Mouse (Mus musculus) ovary, postnatal 36 days (tissue): ENCODE data around the gene Sipa1l3.

Source experiments
- DNase-seq: peaks from one replicate; pipeline ENCODE4 v3.0.0; 2022; ENCODE audit warnings: low spot score, mixed read lengths

Gene Sipa1l3

DNA sequence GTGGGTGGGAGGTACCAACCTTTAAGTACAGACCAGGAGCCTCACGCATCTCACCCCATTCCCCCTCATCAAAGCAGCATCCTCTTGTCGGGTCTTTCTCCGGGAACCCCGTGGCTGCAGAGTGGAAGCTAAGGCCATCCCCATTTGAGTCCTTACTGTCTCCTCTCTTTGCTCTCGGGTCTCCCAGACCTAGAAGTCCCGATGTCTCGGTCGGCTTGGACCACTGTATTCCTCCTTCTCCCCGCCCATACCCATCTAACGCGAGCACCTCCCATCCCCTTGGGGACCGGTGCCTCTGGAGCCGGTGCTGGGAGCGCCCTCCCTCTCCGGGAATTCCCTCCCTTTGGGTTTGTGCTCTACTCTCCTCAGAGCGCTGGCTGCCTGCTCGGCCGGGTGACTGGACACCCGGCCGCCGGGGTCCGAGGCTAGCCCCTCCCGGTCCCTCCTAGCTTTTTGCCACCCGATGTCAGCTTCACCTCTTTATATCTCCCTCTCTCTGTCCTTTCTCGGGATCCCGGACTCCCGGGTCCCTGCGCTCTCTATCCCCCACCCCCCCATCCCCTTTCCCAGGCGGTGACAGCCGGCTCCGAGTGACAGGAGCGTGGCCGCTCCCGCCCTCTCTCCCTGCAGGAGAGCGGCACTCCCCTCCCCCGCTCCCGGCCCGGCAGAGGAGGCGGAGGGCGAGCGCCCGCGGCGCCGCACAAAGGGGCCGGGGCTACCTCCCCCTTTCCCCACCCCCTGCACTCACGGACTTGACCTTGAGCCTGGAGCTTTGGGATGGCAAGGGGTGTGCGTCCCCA, 213.8 kb downstream of the Sipa1l3 start:
- DNase-seq = no peak

DNA sequence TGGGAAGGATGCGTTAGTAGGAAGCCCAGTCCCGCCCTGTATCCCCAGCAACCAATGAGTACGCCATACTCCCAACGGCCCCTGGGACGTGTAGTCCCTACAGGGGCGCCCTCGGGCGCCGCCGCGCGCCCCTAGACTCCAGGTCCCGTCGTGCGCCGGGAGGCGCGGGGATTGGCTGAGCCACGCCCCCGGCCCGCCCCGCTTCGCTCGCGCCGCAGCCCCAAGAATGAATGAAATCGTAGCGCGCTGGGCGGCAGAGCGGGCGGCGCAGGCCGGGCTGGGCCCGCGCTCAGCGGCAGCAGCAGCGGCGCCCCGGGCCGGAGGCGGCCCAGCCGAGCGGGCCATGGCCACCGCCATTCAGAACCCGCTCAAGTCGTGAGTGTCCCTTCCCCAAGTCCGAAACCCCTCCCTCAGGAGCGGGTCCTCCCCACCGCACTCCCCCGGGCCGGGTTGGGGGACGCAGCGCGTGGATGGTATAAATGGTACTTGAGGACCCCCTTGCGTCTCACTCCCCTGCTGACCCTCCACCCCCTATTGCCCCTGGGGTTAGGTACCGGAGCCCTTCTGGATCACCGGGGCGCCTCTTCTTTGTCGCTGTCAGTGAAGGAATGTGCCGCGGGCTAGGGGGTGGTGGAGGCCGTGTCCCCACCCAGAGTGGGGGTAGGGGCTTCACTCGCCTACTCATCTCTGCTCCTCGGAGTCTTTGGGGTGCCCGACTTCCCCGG, 214.5 kb downstream of the Sipa1l3 start, which contains the start of gene Dpf1:
Gene Dpf1, plus strand, starts transcription at position 214 of the 725 bp plus-strand sequence.
- peak; percentile 81 for DNase-seq

DNA sequence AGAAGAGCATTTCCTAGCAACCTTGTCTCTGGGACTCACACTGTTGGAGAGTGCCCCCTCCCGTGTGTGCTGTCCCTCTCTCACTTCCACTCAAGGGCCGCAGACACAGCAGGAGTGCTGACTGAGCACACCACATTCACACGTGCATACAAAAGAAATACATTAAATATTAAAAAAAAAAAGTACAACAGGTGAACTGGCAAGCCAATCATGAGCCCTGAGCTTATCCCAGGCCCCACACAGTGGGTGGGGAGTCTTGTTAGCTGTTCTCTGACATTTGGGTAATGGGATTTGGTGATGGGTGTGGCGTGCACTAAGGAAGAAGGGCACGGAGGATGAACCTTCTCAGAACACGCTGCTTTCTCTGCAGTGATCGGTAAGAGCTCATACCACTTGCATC, 215.8 kb downstream of the Sipa1l3 start:
- no peak for DNase-seq

DNA sequence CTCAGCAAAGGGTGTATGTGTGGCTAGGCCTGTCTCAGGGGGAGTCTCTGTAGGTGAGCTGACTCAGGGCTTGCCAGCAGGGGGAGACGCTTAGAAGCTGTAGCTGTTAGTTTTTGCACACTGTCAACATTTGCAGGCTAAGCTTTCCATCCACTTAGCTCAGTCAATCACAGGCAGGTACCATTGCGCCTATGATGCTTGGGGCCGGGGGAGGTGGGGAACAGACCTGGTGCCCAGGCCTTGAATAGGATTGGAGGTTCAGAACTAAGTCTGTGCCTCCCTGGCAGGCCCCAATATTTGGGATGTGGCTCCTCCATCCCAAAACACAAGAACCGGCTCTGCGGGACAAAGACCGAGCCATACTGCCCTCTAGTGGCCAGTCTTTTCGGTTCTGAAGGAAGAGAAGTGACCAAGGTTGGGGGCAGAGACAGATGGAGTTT, 217.3 kb downstream of the Sipa1l3 start:
- DNase-seq = no peak

DNA sequence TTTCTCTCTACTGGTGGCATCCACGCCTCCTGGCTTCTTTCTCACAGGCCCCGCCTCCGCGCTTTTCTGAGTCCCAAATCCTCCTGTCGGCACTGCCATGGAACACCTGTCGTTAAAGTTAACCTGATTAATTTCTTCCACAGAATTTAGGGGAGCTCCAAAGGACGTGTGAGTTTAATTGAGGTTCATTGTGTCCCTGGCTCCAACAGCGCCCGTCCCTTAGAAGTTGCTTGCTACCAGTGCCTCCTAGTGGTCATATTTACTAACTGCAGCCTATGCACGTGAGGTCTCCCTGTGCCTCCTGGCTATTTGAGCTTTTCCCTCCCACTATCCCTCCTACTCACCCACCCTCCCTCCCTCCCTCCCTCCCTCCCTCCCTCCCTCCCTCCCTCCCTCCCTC, 221.4 kb downstream of the Sipa1l3 start:
- DNase-seq = no peak

DNA sequence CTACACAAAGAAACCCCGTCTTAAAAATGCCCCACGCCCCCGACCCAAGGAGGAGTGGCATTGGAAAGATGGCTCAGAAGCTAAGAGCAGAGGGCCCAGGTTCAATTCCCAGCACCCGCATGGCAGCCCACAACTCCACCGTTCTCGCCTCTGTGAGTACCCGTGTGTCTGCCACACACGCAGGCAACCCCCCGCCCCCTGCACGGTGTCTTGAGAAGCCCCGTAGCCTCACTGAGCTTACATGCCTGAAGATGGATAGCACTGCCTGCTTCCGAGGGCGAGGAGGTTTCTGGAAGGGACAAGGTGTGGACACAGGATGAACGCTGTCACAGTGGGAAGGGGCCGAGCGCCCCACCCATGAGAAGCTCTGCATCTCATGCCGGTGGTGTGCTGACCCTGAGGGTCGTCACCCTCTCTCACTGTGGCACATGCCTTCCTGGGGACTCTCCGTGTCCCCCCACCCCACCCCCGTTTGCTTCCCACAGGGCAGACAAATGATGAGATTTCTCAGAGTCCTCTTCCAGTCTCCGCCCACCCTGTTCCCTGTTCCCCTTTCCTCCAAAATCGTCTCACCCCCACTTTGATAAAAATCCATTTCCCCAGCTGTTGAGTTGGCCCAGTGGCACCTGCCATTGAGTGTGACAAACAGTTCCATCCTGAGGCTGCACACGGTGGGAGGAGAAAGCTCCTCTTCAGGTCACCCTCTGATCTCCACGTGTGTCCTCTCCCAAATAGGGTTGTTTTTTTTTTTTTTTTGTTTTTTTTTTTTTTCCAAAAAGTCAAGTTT, 222.4 kb downstream of the Sipa1l3 start:
- DNase-seq = no peak

DNA sequence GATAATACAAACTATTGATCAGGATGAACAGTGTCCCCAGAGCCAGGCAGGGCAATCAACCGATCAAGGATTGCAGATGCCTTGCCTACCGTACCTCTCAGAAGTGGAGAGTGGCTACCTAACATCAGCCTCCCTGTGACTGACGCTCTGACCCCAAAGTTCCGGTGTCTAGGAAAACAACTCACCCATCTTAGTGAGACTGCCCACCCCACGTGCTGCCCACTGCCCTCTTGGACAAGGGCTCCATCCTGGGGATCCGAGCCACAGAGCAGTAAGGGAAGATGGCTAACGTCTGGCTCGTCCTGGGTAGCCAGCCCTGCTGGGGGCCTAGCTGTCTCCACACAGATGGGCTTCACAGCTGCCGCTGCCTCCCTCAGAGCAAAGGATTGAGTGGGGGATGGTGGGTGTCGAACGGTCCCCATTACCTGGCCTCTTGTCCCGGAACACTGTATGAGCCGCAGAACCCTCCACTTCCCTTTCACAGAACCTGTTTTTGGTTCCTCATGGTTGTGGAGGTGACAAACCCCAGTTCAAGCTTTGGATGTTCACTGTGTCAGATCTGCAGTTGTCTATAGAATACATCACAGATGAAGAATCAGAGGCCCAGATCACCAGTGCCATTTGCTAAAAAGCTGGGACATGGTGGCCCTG, 224.2 kb downstream of the Sipa1l3 start:
- no peak for DNase-seq

DNA sequence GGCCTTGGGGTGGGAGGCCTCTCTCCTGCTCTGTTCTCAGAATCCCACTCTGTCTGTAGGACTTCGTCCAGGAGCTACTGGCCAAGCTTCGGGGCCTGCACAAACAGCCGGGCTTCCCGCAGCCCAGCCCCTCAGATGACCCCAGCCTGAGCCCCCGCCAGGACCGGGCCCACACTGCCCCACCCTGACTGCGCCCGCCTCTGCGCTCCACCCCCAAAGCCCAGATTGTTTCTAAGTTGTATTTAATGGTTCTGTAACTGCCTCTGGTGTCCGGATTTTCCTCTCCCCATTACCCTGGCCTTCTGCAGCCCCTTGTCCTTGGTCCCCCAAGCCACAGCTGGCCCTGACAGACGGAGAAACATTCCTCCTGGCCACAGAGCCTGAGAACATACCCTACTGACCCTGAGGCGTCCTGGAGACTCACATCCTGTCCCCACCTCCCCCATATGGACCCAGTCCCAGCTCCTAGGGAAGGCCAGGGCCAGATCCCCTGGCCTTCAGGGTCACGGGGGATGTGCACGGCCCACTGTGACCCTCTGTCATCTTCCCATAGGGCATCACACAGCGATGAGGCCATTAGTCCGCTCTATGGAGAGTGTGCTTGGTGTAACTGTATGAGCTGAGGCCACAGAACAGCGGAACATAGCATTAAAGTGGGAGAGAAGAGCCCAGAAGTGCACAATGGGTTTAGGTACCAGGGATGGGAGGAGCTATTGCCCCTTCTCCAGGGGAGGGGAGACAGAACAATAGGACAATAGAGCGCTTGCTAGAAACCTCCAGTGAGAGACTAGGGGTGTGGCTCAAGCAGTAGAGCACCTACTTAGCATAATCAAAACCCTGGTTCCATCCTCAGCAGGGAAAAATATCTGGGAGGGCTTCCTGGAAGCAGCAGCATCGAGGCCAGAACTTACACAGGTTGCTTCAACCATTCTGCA, 225.0 kb downstream of the Sipa1l3 start:
- DNase-seq = peak; percentile 53

DNA sequence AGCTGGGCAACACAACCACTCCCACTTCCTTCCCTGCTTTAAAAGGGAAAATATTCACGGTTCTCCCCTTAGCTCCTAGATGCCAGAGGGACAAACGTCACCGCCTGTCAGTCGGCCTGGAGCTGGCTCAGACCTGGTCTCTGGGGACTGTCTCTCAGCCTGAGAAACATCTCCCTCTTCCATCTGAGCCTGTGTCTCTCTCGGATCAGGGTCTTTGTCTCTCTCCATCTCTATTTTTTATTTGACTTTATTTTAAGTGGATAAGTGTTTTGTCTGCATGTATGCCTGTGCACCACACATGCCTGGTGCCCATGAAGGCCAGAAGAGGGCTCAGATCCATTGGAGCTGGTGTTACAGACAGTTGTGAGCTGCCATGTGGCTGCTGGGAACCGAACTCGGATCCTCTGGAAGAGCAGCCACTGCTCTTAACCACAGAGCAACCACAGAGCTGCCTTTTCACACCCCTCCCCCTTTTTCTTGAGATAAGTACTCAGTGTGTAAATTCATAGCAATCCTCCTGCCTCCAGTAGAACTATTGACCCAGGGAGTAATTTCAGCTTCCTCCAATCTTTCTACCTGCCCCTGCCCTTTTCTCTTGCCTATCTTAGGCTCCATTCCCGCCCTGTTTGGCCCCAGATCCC, 225.9 kb downstream of the Sipa1l3 start:
- DNase-seq = no peak

DNA sequence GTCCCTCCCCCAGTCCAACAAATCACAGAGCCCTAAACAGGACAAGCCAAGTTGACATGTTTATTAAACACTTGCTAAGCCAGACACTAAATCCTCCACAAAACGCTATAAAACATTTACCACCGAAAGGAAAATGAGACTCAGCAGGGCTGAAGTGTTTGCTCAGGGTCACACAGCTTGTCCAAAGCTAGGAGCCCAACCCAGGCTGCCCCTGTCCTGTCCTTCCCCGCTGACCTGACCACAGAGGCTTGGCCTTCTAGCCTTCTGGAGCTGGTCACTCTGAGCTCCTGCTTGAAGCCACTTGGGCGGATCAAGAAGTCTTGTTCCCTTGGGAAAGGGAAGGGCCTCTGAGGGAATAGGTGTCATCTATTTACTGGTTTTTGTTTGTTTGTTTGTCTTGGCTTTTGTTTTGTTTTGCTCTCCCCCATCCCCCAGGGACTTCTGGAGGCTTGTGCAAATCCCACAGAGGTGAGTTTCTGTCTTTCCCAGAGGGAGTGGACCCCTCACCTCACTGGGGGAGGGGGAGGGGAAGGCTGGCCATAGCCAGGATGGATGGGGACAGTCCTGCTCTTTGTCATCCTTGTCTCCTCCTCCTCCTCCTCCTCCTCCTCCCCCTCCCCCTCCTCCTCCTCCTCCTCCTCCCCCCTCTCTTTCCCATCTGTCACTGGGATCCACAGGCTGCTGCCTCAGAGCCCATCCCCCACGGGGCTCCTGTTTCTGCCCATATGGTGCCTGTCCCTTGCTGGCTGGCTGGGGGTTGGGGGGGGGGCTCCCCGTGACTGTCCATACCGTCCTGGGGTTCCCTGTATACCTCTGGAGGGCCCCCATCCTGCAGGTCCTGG, 226.6 kb downstream of the Sipa1l3 start:
- no peak for DNase-seq

DNA sequence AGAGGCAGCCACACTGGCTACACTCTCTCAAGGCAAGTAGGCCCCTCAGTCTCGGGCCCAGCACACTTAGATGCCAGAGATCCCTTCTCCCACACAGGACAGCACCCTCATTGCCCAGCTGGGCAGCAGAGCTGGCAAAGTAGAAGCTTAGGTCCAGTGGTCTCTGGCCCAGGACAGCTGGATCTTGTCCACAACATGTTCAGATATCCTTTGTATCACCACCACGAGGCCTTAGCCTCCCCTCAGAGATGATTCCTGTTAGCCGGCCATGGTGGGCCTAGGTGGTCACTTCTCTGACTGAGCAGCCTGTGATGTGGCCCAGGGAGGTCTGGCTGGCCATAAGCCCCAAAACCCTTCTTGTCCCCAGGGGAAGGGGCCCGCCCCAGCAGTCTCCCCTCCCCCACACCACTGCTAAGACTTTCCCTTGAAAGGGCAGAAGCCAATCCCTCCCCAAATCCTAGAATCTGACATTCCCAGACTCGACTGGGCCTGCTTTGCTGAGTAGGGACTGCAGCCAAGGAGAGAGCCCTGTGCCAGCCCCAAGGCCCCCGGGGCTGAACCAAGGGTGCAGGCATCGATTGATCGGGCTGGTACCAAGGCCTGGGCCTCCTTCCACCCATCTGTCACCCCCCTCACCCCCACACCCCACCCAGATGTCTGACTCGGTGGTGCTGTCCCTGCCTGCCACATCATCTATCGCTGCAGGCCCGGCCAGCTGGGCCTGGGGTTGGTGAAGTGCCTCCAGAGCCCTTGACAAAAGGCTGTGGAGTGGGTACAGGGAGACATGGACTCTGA, 227.6 kb downstream of the Sipa1l3 start:
- DNase-seq = peak; percentile 38

DNA sequence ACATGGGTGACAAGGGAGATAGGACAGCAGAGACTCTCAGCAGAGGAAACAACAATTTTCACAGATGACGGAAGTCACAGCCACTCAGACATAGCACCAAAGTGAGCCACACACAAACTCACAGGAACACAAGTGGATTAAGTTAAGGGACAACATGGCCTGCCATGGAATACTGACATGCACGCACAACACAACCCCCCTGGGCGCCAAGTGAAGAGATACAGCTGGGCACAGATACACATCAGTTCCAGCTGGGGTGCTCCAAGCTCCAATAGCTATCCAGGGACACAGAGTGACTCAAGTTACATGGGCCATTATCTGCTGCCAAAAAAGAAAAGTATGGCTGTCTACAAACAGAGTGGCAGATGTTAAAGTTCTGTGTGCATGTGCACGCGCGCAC, 228.6 kb downstream of the Sipa1l3 start:
- no peak for DNase-seq

DNA sequence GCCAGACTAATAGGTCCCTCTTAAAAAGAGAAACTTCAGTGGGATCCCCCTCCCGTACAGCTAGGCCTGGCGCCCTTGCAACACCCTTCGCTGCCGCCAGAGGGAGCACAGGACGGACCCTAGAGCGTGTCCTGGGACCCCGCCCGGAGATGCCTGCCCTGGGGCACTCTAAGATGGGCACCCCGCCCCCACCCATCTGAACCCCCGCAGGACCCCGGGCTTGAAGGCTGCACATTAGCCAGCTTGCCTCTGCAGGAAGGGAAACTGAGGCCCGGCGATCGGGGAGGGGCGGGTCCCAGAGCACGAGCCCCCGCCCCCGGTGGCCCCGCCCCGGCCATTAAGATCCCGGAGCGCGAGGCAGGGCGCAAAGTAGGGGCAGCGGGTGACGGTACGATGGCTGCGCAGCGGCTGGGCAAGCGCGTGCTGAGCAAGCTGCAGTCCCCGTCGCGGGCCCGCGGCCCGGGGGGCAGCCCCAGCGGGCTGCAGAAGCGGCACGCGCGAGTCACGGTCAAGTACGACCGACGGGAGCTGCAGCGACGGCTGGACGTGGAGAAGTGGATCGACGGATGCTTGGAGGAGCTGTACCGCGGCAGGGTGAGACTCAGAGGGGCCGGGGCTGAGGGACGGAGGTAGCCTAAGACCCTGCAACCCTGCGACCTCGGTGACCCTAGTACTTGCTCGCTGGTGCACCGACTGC, 229.4 kb downstream of the Sipa1l3 start, which contains the start of gene Ppp1r14a:
Gene Ppp1r14a, plus strand, starts transcription at position 367 of the 697 bp plus-strand sequence.
- DNase-seq = peak; percentile 79

DNA sequence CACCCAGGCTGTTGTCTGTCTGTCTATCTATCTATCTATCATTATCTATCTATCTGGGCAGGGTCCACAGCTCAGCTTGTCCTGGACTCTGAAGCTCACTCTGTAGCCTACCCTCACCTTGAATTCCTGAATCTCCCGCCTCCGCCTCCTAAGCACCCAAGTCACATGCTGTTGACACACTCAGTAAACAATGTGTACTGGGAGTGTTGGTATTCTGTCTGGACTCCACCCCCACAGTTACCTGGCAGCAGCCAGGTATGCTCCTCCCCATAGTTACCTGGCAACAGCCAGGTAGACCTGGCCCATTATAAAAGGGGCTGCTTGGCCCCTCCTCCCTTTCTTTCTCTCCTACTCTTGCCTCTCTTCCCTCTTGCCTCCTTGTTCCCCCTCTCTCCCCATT, 230.4 kb downstream of the Sipa1l3 start:
- no peak for DNase-seq

DNA sequence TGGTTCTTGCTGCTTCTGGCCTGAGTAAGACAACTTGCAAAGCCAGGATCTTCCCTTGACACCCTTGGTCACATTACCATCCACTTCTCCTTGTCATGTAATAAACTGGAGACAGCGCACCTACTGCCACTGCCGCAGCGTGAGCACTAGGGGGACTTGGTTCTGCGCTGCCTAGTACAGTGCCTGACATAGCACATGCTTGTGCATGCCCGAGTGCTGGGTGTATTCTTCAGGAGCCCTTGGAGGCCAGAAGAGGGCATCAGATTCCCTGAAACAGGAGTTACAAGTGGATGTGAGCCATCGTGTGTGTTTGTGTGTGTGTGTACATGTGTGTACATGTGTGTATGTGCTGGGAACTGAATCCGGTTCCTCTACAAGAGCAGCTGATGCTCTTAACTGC, 231.0 kb downstream of the Sipa1l3 start:
- DNase-seq = no peak

DNA sequence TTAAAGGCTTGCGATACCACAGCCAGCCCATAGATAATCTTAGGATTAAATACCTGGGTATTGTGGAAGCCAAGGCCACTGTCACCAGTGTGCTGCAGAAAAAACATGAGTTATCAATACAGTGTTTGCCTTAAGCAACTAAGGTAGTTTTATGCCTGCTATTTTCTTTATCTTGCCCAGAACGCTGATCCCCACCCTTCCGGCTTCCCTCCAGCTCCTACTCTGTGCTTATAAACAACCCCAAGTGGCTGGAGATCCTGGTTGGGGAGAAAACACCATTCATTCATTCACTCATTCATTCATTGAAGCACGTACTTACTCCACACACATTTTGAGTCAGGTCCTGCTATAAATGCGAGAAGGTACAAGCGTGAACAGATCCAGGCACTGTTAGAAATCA, 233.9 kb downstream of the Sipa1l3 start:
- DNase-seq = no peak

DNA sequence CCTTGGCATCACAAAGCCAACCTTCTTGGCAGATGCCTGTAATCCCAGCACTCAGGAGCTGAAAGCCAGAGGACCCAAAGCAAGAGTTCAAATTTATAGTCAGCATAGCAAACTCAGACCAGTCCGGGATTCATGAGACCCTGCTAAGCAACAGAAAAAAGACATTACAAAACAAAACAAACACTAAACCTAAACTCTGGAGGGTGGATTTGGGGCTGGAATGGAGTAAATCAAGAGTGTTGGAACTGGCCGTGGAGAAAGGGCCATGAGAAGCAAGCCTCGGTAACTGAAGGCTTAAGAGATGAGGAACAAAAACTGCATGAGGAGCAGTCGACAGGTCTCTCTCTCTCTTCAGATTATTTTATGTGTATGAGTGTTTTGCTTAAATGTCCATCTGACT, 234.6 kb downstream of the Sipa1l3 start:
- DNase-seq = no peak

DNA sequence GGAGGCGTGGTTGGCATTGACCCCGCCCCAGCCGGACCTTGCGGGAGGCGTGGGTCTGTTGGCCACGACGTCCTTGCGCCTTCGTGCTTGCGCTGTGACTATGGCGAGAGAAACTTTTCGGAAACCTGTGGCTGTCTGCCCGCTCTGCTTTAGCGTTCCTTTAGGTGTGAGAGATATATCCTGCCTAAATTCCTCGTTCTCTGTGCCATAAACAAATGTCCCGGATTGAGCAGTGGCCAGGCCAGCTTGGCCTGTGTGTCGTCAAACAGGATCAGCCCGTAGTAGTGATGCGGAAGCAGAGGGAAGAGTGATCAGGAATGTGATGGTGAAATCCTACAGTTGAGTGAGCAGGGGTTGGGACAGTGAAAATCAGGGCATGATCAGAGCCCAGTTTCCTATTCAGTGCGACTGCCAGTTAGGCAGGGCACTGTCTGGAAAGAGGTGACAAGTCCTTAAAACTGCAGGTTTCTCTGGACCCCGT, 236.3 kb downstream of the Sipa1l3 start:
- no peak for DNase-seq
